Mouse (Mus musculus) adrenal gland (tissue): ENCODE data around the gene Plekhg4.

ENCODE experiments used
- intact Hi-C: fragments of 180-260 bp; cut with DNase I; formaldehyde crosslinking; loops from one replicate; pipeline ENCODE4 v1.15.1; 2025
- long read RNA-seq, 2 experiments: library from polyadenylated mRNA; unstranded; transcript quantifications; one replicate each; pipeline ENCODE4 v2.0.0; 2020; ENCODE audit warnings: borderline replicate concordance in 1 of 2; ENCODE audit not compliant: insufficient replicate concordance in 1 of 2

Plekhg4 gene
- long read RNA-seq, experiment 1 = 0 reads
- long read RNA-seq, experiment 2 = 0 reads

DNA sequence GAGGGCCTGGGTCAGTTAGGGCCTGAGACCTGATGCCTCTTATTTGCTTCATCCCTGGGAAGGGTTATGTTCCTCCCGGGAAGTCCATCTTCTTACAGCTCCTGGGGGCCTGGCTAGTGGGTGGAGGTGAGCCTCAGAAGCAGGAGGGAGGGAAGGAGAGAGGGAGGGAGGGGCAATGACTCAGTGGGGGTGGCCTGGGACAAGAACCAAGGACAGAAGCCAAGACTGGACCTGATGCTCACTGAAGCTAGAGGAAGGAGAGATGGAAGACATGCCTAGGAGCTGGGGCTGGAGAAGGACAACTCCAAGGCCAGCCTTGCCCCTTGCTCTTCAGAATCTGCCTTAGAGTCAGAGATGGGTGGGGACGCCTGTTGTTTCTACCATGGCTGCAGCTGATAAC is at the start of gene Plekhg4:
Plekhg4 (plus strand) TSS at position 243 of the 400 bp plus-strand sequence.
- intact Hi-C loops = no loop called here

- intact Hi-C loops = no loop called here
Observed at GRCm38 (mm10) chr8:105325641-105326093, 47.4 kb upstream of the Plekhg4 start.

DNA sequence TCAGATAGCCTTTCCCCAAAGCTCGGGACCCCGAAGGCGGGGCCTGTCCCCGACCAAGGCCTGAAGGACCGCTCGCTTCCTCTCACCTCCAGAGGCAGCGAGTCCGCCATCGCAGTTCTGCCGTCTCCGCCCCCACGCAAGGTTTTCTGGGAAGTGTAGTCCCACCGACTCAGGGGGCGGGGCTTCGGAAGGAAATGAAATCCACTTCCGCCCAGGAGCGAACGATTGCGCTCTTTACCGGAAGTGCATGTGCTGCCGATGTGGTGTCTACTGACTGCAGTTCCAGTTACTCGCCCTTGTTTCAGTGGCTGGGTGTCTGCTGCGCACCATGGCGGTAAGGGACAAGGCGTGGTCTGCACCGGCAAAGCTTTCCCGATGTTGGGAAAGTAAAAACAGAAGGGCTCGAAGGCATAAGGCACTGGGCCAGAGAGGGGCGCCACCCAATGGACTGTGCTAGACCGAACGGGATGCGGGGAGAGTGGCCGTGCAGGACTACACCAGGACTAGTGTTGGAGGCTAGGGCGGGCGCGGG is 46.9 kb upstream of the Plekhg4 start, which contains the start of the genes Lrrc29 and Tmem208:
Lrrc29 (minus strand) TSS at position 138 of the 532 bp plus-strand sequence.
Tmem208 (plus strand) TSS at position 214 of the 532 bp plus-strand sequence.
- intact Hi-C loops = no loop called here

GRCm38 (mm10) chr8:105326968-105327367 is 46.1 kb upstream of the Plekhg4 start:
- intact Hi-C loops = no loop called here

DNA sequence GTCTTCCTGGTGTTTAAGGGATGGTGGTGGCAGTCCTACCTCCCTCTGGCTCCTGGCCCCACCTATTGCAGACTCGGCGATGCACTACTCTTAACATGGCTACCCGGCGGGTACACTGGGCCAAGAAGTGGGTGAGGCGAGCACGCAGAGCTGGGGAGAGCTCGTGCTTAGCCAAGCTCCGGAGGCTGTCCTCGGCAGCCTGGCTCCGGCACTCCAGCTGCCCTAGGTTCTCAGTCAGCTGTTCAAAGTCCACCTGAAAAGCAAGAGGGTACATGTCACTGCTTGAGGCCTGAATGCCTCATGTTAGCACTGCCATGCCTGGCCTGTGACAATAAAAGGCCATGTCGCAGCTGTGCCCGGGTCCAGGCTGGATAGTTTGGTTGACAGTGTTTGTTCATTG is 42.7 kb upstream of the Plekhg4 start:
- intact Hi-C loops = no loop called here

DNA sequence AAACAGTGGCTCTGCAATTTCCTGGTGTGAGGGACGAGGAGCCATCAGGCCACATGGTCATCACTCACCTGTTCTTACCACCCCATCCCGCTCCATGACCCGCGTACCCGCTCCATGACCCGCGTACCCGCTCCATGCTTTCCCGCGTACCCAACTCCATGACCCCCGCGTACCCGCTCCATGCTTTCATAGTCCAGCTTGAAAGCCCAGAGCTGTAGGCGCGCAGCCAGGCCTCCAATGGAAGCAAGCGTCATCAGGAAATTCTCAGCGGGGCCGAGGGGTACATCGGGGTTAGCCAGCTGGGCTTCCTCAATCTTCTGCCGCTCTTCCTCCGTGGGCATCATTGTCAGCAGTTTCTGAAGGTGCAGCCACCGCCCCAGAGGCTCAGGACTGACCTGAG is 41.6 kb upstream of the Plekhg4 start:
- intact Hi-C loops = no loop called here

DNA sequence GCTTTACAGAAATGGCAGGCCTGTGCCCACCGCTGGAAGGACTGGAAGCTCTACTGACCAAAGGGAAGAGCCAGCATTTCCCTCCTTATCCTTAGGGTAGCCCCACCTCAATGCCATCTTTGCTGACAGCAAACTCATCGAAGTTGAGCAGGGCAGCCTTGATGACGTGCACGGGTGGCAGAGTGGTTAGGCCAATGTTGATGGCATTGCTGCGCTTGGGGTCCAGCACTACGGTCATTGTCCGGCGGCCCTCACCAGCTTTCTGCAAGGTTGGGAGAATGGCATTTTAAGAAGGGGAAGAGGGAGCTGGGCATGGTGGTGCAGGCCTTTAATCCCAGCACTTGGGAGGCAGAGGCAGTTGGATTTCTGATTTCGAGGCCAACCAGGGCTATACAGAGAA is 41.1 kb upstream of the Plekhg4 start:
- intact Hi-C loops = no loop called here

DNA sequence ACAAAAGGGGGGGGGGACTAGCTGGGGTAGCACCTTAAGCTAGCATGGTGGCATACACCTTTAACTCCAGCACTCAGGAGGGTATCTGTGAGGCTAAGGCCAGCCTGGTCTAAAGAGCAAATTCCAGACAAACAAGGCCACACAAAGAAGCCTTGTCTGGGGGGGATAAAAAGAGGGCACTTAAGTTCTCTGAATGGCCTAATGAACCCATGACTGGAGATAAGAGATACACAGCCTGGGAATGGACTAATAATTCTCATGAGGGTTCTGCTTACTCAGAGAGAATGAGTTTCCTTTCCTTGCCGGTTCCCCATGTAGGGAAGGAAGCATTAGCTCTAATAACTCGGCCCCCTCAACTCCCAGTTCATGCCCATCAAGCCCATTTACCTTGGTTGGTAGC is 40.6 kb upstream of the Plekhg4 start:
- intact Hi-C loops = no loop called here

- intact Hi-C loops = no loop called here
Observed at GRCm38 (mm10) chr8:105336373-105337130, 36.5 kb upstream of the Plekhg4 start.

DNA sequence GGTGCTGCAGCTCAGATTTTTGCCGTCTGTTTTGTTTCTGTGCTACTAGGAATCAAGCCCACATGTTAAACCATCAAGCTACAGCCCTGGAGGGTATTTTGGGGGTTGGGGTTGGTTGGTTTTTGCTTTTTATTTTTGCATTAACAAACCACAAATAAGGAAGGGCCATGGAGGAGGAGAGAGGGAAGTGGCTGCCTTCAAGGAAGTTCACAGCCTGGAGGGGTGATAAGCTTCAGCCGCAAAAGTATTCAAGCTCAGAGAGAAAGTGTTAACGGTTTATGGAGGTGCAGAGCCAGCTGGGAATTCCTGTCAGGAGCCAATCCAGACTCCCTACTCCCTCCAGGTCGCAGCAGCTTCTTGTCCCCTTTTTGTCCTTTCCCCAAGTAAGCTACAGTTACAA is 34.1 kb upstream of the Plekhg4 start:
- intact Hi-C loops = no loop called here

DNA sequence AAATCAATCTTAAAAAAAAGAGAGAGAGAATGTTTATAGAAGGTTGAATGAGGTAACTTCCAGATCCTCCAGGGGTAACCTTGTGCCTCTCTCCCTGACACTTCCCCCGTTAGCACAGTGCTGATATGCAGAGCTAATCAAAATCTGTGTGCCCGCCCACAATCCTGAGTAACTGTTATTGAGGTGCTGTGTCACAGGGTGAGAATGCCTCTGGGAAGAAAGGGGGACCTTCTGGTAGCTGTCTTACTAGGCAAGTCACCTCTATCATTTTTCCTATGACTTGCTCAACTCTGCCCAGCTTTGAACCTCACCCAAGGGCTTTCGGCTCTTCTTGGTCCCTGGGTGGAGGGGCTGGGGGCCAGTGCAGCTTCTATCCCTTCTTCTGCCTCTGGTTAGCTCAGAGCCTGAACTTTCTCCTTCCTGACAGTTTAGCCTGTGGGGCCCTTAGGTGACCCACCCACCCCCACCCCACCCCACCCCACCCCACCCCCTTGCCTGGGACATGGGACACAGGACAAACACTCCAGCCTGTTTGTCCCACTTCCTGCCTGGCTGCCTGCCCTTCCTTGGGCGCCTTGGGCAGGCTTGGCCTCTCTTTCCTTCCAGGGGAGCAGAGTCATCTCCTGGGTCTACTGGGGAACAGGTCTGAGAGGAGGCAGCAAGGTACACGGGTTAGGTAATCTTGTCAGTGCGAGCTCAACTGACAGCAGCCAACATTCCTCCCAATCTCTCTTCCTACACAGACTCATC is 33.0 kb upstream of the Plekhg4 start:
- intact Hi-C loops = no loop called here

- intact Hi-C loops = no loop called here
Observed at GRCm38 (mm10) chr8:105341399-105341798, 31.7 kb upstream of the Plekhg4 start.

GRCm38 (mm10) chr8:105342768-105343167 is 30.3 kb upstream of the Plekhg4 start:
- intact Hi-C loops = no loop called here

- intact Hi-C loops = no loop called here
Observed at GRCm38 (mm10) chr8:105343791-105344574, 29.1 kb upstream of the Plekhg4 start.

- intact Hi-C loops = no loop called here
Observed at GRCm38 (mm10) chr8:105345061-105345975, 27.8 kb upstream of the Plekhg4 start.

- intact Hi-C loops = no loop called here
Observed at GRCm38 (mm10) chr8:105346611-105347427, 26.3 kb upstream of the Plekhg4 start.

DNA sequence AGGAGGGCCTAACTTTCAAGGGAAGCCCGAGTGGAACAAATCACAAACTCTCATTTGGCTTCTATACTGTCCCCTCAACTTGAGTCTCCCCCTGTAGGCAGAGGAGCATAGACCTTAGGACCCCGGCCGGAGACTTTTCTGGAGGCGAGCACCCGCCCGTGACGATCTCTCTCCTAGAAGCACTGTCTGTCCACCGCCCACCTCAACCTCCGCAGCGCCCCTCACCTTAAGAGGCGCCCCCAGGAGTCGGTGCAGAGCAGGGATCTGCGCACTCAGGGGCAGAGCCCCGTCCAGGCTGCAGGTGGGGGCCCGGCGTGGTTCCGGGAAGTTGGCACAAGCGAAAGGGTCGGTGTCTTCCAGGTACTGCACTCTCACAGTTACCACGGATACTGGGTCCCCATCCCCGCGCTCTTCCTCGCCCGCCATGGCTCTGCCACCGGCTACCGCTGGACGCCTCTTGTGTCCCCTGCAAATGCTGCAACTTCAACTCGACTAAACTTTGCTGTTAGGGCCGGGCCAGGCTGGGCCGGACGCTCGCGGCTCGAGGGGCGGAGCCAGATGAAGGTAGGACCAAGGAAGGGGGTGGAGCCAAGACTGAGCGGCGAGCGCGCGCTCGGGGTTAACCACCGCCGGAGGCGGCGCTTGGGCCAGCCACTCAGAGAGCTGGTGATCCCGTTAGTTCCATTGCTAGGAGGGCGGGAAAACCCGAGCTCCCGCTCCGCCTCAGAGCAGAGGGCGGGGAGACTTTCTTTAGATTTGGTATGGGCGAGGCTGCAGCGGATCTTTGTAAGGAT is 25.4 kb upstream of the Plekhg4 start, which contains the start of gene Fhod1:
Fhod1 (minus strand) TSS at position 526 of the 794 bp plus-strand sequence.
- intact Hi-C loops = no loop called here

- intact Hi-C loops = no loop called here
Observed at GRCm38 (mm10) chr8:105348450-105349095, 24.5 kb upstream of the Plekhg4 start, which contains the start of gene Slc9a5. Gene Slc9a5 (plus strand): TSS chr8:105348843.
